Mouse (Mus musculus): ENCODE measurements around the gene Musk.
"Not testable (repeated sequence)": the region's sequence is repeated elsewhere in the genome, so short reads cannot be mapped to it uniquely, and the experiment has no call there.

Gene Musk

GRCm38 (mm10) chr4:58285687-58286086 lies at the start of gene Musk:
Gene Musk, plus strand, starts transcription at chr4:58285960.
- DNase-seq: no peak

GRCm38 (mm10) chr4:58240416-58240815 lies 45.3 kb upstream of the Musk start:
- no peak for DNase-seq

GRCm38 (mm10) chr4:58245544-58245943 lies 40.2 kb upstream of the Musk start:
- DNase-seq: no peak

GRCm38 (mm10) chr4:58252381-58252780 lies 33.4 kb upstream of the Musk start:
- DNase-seq: no peak

- no peak for DNase-seq
These were observed 32.4 kb upstream of the Musk start for GRCm38 (mm10) chr4:58253410-58253809.

GRCm38 (mm10) chr4:58260767-58261166 lies 25.0 kb upstream of the Musk start:
- not testable (repeated sequence) for DNase-seq

GRCm38 (mm10) chr4:58266294-58266693 lies 19.5 kb upstream of the Musk start:
- DNase-seq: no peak

- no peak for DNase-seq
These were observed 16.7 kb upstream of the Musk start for GRCm38 (mm10) chr4:58268897-58269542.

GRCm38 (mm10) chr4:58269961-58270360 lies 15.8 kb upstream of the Musk start:
- DNase-seq: no peak

- DNase-seq: no peak
These were observed 14.8 kb upstream of the Musk start for GRCm38 (mm10) chr4:58270956-58271355.

- no peak for DNase-seq
These were observed 14.1 kb upstream of the Musk start for GRCm38 (mm10) chr4:58271504-58272162.

GRCm38 (mm10) chr4:58275261-58275895 lies 10.4 kb upstream of the Musk start:
- no peak for DNase-seq

- DNase-seq: no peak
These were observed 7.4 kb upstream of the Musk start for GRCm38 (mm10) chr4:58278368-58278767.

- DNase-seq: no peak
These were observed 5.6 kb upstream of the Musk start for GRCm38 (mm10) chr4:58280121-58280520.

- no peak for DNase-seq
These were observed 769 bp downstream of the Musk start for GRCm38 (mm10) chr4:58286368-58287090.

GRCm38 (mm10) chr4:58288753-58289152 lies 3.0 kb downstream of the Musk start:
- DNase-seq: no peak

GRCm38 (mm10) chr4:58291828-58292227 lies 6.1 kb downstream of the Musk start:
- DNase-seq: no peak

GRCm38 (mm10) chr4:58293099-58293498 lies 7.3 kb downstream of the Musk start:
- no peak for DNase-seq

GRCm38 (mm10) chr4:58303862-58304261 lies 18.1 kb downstream of the Musk start:
- DNase-seq: no peak

- DNase-seq: no peak
These were observed 18.8 kb downstream of the Musk start for GRCm38 (mm10) chr4:58304564-58304963.

- no peak for DNase-seq
These were observed 21.7 kb downstream of the Musk start for GRCm38 (mm10) chr4:58307421-58307820.

- DNase-seq: no peak
These were observed 27.6 kb downstream of the Musk start for GRCm38 (mm10) chr4:58313344-58313743.

- no peak for DNase-seq
These were observed 29.3 kb downstream of the Musk start for GRCm38 (mm10) chr4:58314942-58315508.

Measured in thymus, postnatal 36 days (tissue).